Mouse (Mus musculus): ENCODE data around the gene Yaf2. TPM values are rescaled to one million over a fixed set of nuclear protein-coding genes. Genes with fewer than 3 reads are reported as not detected.

The Yaf2 gene
- polyA plus RNA-seq, 1 experiment from 2014 or later = 106 TPM

DNA sequence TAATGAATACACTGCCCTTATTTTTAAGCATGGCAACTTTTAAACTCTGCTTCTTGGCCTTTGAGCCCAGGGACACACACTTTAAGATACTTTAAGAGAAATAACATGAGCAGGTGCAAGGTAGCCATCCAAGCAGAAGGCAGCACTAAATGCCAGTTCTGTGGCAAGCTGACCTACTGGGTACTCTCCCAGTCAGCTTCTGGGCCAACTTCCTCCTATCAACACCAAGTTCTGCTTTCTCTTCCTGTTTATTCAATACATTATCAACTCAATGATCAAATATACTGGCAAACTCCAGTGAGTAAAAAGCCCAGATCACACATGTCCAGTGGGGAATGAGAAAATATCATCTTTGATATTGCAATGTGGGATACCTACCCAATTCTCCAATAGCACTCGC, 68.7 kb downstream of the Yaf2 start:
- Histone ChIP-seq H3K36me3 (peaks cover 6% of the 10 kb centered on the region), H3K27ac (ENCODE audit: poor library complexity, severe bottlenecking) (no peak overlapping the region), H3K4me2 (no peak overlapping the region), H3K4me3 (no peak overlapping the region), H3K9me3 (replicated peaks) (no peaks in the 10 kb centered on the region), H3K9ac (no peak overlapping the region), H3K4me1 (replicated peaks) (peaks cover 27% of the 10 kb centered on the region), H3K27me3 (replicated peaks) (no peaks in the 10 kb centered on the region)
- no peak for ATAC-seq (ENCODE audit: insufficient number of reproducible peaks, low FRiP score)
- 98% methylated on average over 1 of the region's 1 CpGs for WGBS

DNA sequence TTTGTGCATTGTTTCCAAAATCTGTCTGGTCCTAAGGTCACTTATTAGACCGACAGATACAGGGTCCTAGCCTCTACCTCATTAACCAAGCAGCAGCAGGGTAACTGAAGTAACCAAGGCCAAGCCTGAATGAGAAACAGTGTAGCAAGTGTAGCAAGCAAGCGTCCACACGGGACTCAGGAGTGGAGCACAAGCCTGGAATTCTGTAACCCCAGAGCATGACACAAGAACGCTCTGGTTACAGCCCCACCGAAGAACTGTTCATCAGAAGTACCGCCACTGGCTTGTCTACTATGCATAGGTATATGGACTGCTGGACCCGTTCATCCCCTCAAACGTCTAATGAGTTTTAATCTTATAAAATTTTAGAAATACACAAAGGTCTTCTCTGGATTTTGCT, 69.3 kb downstream of the Yaf2 start:
- peaks cover 6% of the 10 kb centered on the region for H3K36me3 ChIP-seq
- peaks cover 22% of the 10 kb centered on the region for H3K4me1 ChIP-seq (replicated peaks)
- ATAC-seq (ENCODE audit: insufficient number of reproducible peaks, low FRiP score) = no peak
- no peak overlapping the region for H3K4me2 ChIP-seq
- no peaks in the 10 kb centered on the region for H3K9me3 ChIP-seq (replicated peaks)
- H3K4me3 ChIP-seq = no peak overlapping the region
- WGBS = 81% methylated on average over 8 of the region's 8 CpGs
- no peak overlapping the region for H3K27ac ChIP-seq (ENCODE audit: poor library complexity, severe bottlenecking)
- no peaks in the 10 kb centered on the region for H3K27me3 ChIP-seq (replicated peaks)
- no peak overlapping the region for H3K9ac ChIP-seq

DNA sequence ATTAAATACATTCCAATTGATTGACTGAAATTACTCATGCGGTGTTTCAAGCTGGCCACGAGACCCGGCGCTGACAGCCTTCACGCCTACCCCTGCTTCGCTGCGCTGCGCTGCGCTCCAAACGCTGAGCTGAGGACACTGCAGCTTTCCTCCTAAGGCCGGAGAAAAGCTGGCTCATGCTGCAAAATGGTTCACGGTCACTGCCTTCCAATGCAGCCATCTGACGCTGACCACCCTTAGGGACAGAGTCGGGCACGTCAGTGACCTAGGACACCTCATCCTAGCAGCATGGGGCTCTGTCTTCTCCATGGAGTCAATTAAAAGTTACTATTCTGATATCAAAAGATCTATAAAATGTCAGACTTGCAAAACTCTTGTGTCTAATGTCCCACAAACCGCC, 70.4 kb downstream of the Yaf2 start:
- H3K9me3 ChIP-seq (replicated peaks) = no peaks in the 10 kb centered on the region
- H3K4me3 ChIP-seq = no peak overlapping the region
- H3K9ac ChIP-seq = no peak overlapping the region
- WGBS = 81% methylated on average over 16 of the region's 16 CpGs
- H3K4me1 ChIP-seq (replicated peaks) = peaks cover 21% of the 10 kb centered on the region
- H3K36me3 ChIP-seq = peaks cover 8% of the 10 kb centered on the region
- H3K27ac ChIP-seq (ENCODE audit: poor library complexity, severe bottlenecking) = no peak overlapping the region
- no peak overlapping the region for H3K4me2 ChIP-seq
- no peaks in the 10 kb centered on the region for H3K27me3 ChIP-seq (replicated peaks)
- no peak for ATAC-seq (ENCODE audit: insufficient number of reproducible peaks, low FRiP score)

DNA sequence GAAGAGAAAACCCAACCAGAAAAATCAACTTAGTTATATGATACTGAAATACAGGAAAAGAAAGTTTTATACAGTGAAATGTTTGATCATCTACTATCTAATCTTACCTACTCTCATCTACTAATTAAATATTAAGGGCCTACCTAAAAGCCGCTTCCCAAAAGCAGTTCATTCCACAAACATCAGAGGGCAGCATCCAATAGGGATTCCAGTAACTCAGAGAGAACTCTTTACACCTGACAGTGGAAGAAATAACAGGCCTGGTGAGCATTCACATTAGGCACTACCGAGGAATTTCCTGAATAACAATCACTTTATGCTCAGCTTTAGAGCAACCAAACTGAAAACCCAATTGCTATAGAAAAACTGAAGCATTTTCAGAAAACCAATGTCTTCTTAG, 71.0 kb downstream of the Yaf2 start:
- 43% methylated on average over 2 of the region's 2 CpGs for WGBS
- H3K36me3 ChIP-seq = peaks cover 14% of the 10 kb centered on the region
- H3K9me3 ChIP-seq (replicated peaks) = no peaks in the 10 kb centered on the region
- no peak overlapping the region for H3K4me2 ChIP-seq
- H3K9ac ChIP-seq = no peak overlapping the region
- no peak for ATAC-seq (ENCODE audit: insufficient number of reproducible peaks, low FRiP score)
- no peaks in the 10 kb centered on the region for H3K27me3 ChIP-seq (replicated peaks)
- H3K27ac ChIP-seq (ENCODE audit: poor library complexity, severe bottlenecking) = no peak overlapping the region
- no peak overlapping the region for H3K4me3 ChIP-seq
- H3K4me1 ChIP-seq (replicated peaks) = peaks cover 21% of the 10 kb centered on the region

GRCm38 (mm10) chr15:93265231-93265630, 71.5 kb downstream of the Yaf2 start:
- no peak overlapping the region for H3K27ac ChIP-seq (ENCODE audit: poor library complexity, severe bottlenecking)
- no peak overlapping the region for H3K4me2 ChIP-seq
- 74% methylated on average over 3 of the region's 3 CpGs for WGBS
- no peak overlapping the region for H3K4me3 ChIP-seq
- ATAC-seq (ENCODE audit: insufficient number of reproducible peaks, low FRiP score) = no peak
- H3K9me3 ChIP-seq (replicated peaks) = no peaks in the 10 kb centered on the region
- H3K27me3 ChIP-seq (replicated peaks) = no peaks in the 10 kb centered on the region
- H3K4me1 ChIP-seq (replicated peaks) = peaks cover 21% of the 10 kb centered on the region
- no peak overlapping the region for H3K9ac ChIP-seq
- H3K36me3 ChIP-seq = peaks cover 14% of the 10 kb centered on the region

- no peaks in the 10 kb centered on the region for H3K27me3 ChIP-seq (replicated peaks)
- no peak overlapping the region for H3K9ac ChIP-seq
- no peak overlapping the region for H3K27ac ChIP-seq (ENCODE audit: poor library complexity, severe bottlenecking)
- H3K36me3 ChIP-seq = peaks cover 8% of the 10 kb centered on the region; the same call in 1 of the 2 replicates
- 89% methylated on average over 3 of the region's 3 CpGs for WGBS
- H3K4me3 ChIP-seq = no peak overlapping the region
- no peaks in the 10 kb centered on the region for H3K9me3 ChIP-seq (replicated peaks)
- H3K4me2 ChIP-seq = no peak overlapping the region
- peaks cover 21% of the 10 kb centered on the region for H3K4me1 ChIP-seq (replicated peaks)
- ATAC-seq (ENCODE audit: insufficient number of reproducible peaks, low FRiP score) = no peak
Observed at GRCm38 (mm10) chr15:93264221-93264620, 72.5 kb downstream of the Yaf2 start.

- Histone ChIP-seq H3K9ac (no peak overlapping the region), H3K27ac (ENCODE audit: poor library complexity, severe bottlenecking) (no peak overlapping the region), H3K4me1 (replicated peaks) (peaks cover 21% of the 10 kb centered on the region), H3K36me3 (peaks cover 13% of the 10 kb centered on the region), H3K27me3 (replicated peaks) (no peaks in the 10 kb centered on the region), H3K4me2 (no peak overlapping the region), H3K9me3 (replicated peaks) (no peaks in the 10 kb centered on the region), H3K4me3 (no peak overlapping the region)
- ATAC-seq (ENCODE audit: insufficient number of reproducible peaks, low FRiP score) = no peak
- WGBS = 80% methylated on average over 7 of the region's 7 CpGs
Observed at GRCm38 (mm10) chr15:93263566-93263965, 73.2 kb downstream of the Yaf2 start.

DNA sequence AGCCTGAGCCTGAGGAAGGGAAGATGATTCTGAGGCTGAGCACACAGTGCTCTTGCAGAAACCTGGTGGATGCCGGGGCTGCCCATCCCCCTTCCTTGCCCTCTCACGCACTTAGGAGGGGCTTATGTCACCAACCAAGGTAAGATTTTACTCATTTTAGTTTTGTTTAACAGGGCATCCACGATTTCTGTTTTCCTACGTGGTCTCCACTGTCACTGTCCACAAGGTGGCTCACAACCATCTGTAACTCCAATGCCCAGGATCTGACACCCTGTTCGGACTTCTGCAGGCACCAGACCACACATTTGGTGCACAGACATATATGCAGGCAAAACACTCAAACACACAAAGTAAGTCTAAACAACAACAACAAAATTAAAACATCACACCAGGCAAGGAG, 73.9 kb downstream of the Yaf2 start:
- Histone ChIP-seq H3K4me1 (replicated peaks) (peaks cover 21% of the 10 kb centered on the region), H3K36me3 (peaks cover 20% of the 10 kb centered on the region), H3K9ac (no peak overlapping the region; the same call in 1 of the 2 replicates), H3K4me2 (no peak overlapping the region), H3K4me3 (no peak overlapping the region), H3K27ac (ENCODE audit: poor library complexity, severe bottlenecking) (no peak overlapping the region), H3K9me3 (replicated peaks) (no peaks in the 10 kb centered on the region), H3K27me3 (replicated peaks) (no peaks in the 10 kb centered on the region)
- no peak for ATAC-seq (ENCODE audit: insufficient number of reproducible peaks, low FRiP score)
- 62% methylated on average over 5 of the region's 5 CpGs for WGBS

DNA sequence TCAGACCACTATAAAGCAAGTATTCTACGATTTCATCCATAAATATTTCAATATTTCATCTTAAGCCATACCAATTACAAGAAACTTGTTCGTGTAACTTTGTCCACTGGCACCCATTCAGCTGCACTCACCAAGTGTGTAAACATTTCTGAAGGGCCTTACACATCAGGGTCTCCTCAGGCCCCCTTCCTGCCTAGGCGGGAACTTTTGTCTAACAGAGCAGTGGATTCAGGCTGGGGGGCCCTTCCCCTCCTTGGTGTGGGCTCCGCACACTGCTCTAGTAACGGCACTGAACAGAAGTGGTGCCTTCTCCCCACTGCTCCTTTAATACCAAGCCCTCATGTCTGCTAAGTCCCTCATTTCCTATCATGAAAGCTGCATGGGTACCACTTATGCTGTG, 74.5 kb downstream of the Yaf2 start:
- no peak overlapping the region; the same call in 1 of the 2 replicates for H3K9ac ChIP-seq
- H3K4me2 ChIP-seq = no peak overlapping the region
- peaks cover 18% of the 10 kb centered on the region for H3K4me1 ChIP-seq (replicated peaks)
- no peak overlapping the region for H3K4me3 ChIP-seq
- H3K27ac ChIP-seq (ENCODE audit: poor library complexity, severe bottlenecking) = no peak overlapping the region
- no peaks in the 10 kb centered on the region for H3K27me3 ChIP-seq (replicated peaks)
- 88% methylated on average over 5 of the region's 5 CpGs for WGBS
- H3K9me3 ChIP-seq (replicated peaks) = no peaks in the 10 kb centered on the region
- ATAC-seq (ENCODE audit: insufficient number of reproducible peaks, low FRiP score) = no peak
- peaks cover 24% of the 10 kb centered on the region for H3K36me3 ChIP-seq

DNA sequence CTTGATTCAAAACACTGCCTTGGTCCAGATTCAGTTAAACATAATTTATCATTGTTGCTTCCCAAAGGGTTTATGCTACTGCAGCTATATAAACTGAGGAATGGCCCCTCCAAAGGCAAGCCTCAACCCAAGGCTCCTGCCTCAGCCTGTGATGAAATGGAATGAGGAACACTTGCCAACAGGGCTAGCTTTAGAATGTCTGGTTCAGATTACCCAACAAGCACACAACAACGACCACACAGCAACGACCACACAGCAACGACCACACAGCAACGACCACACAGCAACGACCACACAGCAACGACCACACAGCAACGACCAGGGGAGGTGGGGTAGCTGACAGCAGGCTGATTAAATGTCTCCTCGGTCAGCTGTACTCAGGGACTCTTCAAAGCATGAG, 76.8 kb downstream of the Yaf2 start:
- no peak overlapping the region for H3K27ac ChIP-seq (ENCODE audit: poor library complexity, severe bottlenecking)
- no peaks in the 10 kb centered on the region for H3K9me3 ChIP-seq (replicated peaks)
- H3K27me3 ChIP-seq (replicated peaks) = no peaks in the 10 kb centered on the region
- no peak overlapping the region for H3K4me3 ChIP-seq
- ATAC-seq (ENCODE audit: insufficient number of reproducible peaks, low FRiP score) = no peak
- 87% methylated on average over 8 of the region's 8 CpGs for WGBS
- H3K4me1 ChIP-seq (replicated peaks) = peaks cover 13% of the 10 kb centered on the region
- H3K36me3 ChIP-seq = peaks cover 39% of the 10 kb centered on the region
- H3K4me2 ChIP-seq = no peak overlapping the region
- H3K9ac ChIP-seq = no peak overlapping the region

GRCm38 (mm10) chr15:93255295-93255694, 81.4 kb downstream of the Yaf2 start:
- 57% methylated on average over 10 of the region's 10 CpGs for WGBS
- H3K9ac ChIP-seq = no peak overlapping the region
- peaks cover 11% of the 10 kb centered on the region for H3K4me1 ChIP-seq (replicated peaks)
- no peak overlapping the region for H3K4me3 ChIP-seq
- no peak for ATAC-seq (ENCODE audit: insufficient number of reproducible peaks, low FRiP score)
- H3K27me3 ChIP-seq (replicated peaks) = no peaks in the 10 kb centered on the region
- peaks cover 45% of the 10 kb centered on the region for H3K36me3 ChIP-seq
- H3K4me2 ChIP-seq = no peak overlapping the region
- H3K27ac ChIP-seq (ENCODE audit: poor library complexity, severe bottlenecking) = no peak overlapping the region
- no peaks in the 10 kb centered on the region for H3K9me3 ChIP-seq (replicated peaks)

DNA sequence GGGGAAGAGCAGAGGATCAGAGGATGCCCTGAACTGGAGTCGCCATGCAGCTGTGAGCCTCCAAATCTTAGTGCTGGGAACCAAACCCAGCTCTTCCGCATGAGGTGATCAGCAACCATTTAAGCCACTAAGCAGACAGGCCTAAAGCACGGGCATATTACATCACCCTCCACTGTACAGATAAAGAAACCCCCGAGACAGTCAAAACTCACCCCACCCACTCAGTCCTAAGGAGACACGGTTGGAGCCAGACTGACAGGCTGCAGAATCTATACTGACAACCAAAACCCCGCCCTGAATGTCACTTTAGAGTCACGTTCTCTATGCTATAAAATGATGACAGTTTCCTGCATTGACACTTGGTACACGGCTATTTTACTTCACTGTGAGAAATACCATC, 83.6 kb downstream of the Yaf2 start:
- Histone ChIP-seq H3K9me3 (replicated peaks) (no peaks in the 10 kb centered on the region), H3K27me3 (replicated peaks) (no peaks in the 10 kb centered on the region), H3K4me3 (no peak overlapping the region), H3K27ac (ENCODE audit: poor library complexity, severe bottlenecking) (no peak overlapping the region), H3K9ac (no peak overlapping the region), H3K4me1 (replicated peaks) (peaks cover 11% of the 10 kb centered on the region), H3K36me3 (peaks cover 46% of the 10 kb centered on the region), H3K4me2 (no peak overlapping the region)
- 58% methylated on average over 8 of the region's 8 CpGs for WGBS
- ATAC-seq (ENCODE audit: insufficient number of reproducible peaks, low FRiP score) = no peak
